Mouse (Mus musculus) hindbrain, embryonic 16.5 days (tissue): ENCODE results near the gene Ccser1. TPM values are rescaled to one million over a fixed set of nuclear protein-coding genes. Genes with fewer than 3 reads are reported as not detected.

ENCODE experiments used
- ATAC-seq: fragments of 200-750 bp; cut with Nextera tagmentation; 2 replicates; pipeline ENCODE4 v1.8.0; 2017; ENCODE audit warnings: moderate TSS enrichment, moderate library complexity
- H3K27ac ChIP-seq: fragments of 300-500 bp; sonication (generic); 2 replicates; pipeline ENCODE4 v1.5.1; 2014; ENCODE audit warnings: low read depth, mild to moderate bottlenecking, control low read depth, low read length, moderate library complexity
- H3K27me3 ChIP-seq: fragments of 300-500 bp; sonication (generic); replicated peaks from 2 replicates; pipeline ENCODE4 v1.6.1; 2014; ENCODE audit warnings: low read length; ENCODE audit not compliant: control insufficient read depth, insufficient read depth
- H3K36me3 ChIP-seq: fragments of 300-500 bp; sonication (generic); 2 replicates; pipeline ENCODE4 v1.6.1; 2014; ENCODE audit warnings: mild to moderate bottlenecking, low read length, moderate library complexity, mixed read lengths; ENCODE audit not compliant: control insufficient read depth, insufficient read depth
- H3K4me1 ChIP-seq: fragments of 300-500 bp; sonication (generic); 2 replicates; pipeline ENCODE4 v1.6.1; 2014; ENCODE audit warnings: low read depth, low read length; ENCODE audit not compliant: control insufficient read depth, insufficient read depth
- H3K4me2 ChIP-seq: fragments of 300-500 bp; sonication (generic); 2 replicates; pipeline ENCODE4 v1.6.1; 2014; ENCODE audit warnings: mild to moderate bottlenecking, low read length, control low read depth, moderate library complexity
- H3K4me3 ChIP-seq: fragments of 300-500 bp; sonication (generic); 2 replicates; pipeline ENCODE4 v1.5.1; 2014; ENCODE audit warnings: mild to moderate bottlenecking, low read length, control low read depth, moderate library complexity
- H3K9ac ChIP-seq: fragments of 300-500 bp; sonication (generic); 2 replicates; pipeline ENCODE4 v1.6.1; 2014; ENCODE audit warnings: low read depth, mild to moderate bottlenecking, control low read depth, low read length, moderate library complexity
- H3K9me3 ChIP-seq: fragments of 300-500 bp; sonication (generic); 2 replicates; pipeline ENCODE4 v1.6.1; 2014; ENCODE audit warnings: mild to moderate bottlenecking, low read length, moderate library complexity; ENCODE audit not compliant: control insufficient read depth
- WGBS: fragments of 180-500 bp; shearing (Covaris S2); extraction: QIAGEN DNeasy Blood & Tissue Kit; methylation state at CpG from one replicate; pipeline ENCODE4 v1.1.7; 2014; 5-methylcytosine and 5-hydroxymethylcytosine counted together
- polyA plus RNA-seq: library from polyadenylated mRNA; unstranded; fragments of >200 nt; fragmentation: Nextera tagmentation; extraction: Ambion mirVana; gene quantifications from 2 replicates; pipeline ENCODE4 v1.2.1, GENCODE M21; 2015

Ccser1 gene
- polyA plus RNA-seq, 1 experiment from 2014 or later = 13.3 TPM

- ATAC-seq = peak; percentile 75
- 0 out of 2 replicates have a peak overlapping the region, but pooled peaks have one; percentile 0 for H3K9ac ChIP-seq
- H3K4me1 ChIP-seq = peaks cover 2% of the 10 kb centered on the region; the same call in 1 of the 2 replicates
- H3K4me2 ChIP-seq = peak overlapping the region; percentile 37
- 47% methylated on average over 15 of the region's 15 CpGs for WGBS
- no peak overlapping the region for H3K27ac ChIP-seq
- H3K9me3 ChIP-seq = no peaks in the 10 kb centered on the region
- no peaks in the 10 kb centered on the region for H3K27me3 ChIP-seq
- no peaks in the 10 kb centered on the region for H3K36me3 ChIP-seq
- H3K4me3 ChIP-seq = no peak overlapping the region
Measured at GRCm38 (mm10) chr6:61329593-61330540, 149.7 kb downstream of the Ccser1 start.

DNA sequence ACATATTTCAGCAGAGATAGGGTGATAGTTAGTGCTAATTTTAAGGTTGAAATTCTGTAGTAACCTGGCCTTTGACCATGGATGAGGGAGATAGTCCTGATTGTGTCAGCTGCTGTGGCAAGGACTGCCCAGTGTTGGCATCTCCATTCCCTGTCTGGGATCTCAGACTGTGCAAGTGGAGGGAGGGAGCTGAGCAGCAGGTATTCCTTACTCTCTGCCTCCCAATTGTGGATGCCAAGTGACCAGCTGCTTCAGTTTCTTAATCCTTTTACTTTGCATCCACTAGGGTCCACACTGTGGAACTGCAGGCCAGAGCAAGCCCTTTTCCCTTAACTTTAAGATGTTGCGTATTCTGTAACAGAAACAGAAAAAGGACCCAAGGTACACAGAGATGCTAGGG, 154.3 kb downstream of the Ccser1 start:
- no peak for ATAC-seq
- Histone ChIP-seq H3K27me3 (no peaks in the 10 kb centered on the region), H3K4me1 (peaks cover 2% of the 10 kb centered on the region; the same call in 1 of the 2 replicates), H3K27ac (no peak overlapping the region), H3K36me3 (no peaks in the 10 kb centered on the region), H3K4me3 (no peak overlapping the region), H3K4me2 (no peak overlapping the region), H3K9me3 (no peaks in the 10 kb centered on the region), H3K9ac (no peak overlapping the region)
- WGBS = 93% methylated on average over 1 of the region's 1 CpGs

GRCm38 (mm10) chr6:61347045-61347838, 167.1 kb downstream of the Ccser1 start:
- Histone ChIP-seq H3K36me3 (no peaks in the 10 kb centered on the region), H3K27ac (no peak overlapping the region), H3K4me2 (no peak overlapping the region), H3K9ac (no peak overlapping the region), H3K4me3 (no peak overlapping the region), H3K4me1 (no peaks in the 10 kb centered on the region), H3K27me3 (no peaks in the 10 kb centered on the region), H3K9me3 (no peaks in the 10 kb centered on the region)
- no peak for ATAC-seq
- 72% methylated on average over 5 of the region's 5 CpGs for WGBS

DNA sequence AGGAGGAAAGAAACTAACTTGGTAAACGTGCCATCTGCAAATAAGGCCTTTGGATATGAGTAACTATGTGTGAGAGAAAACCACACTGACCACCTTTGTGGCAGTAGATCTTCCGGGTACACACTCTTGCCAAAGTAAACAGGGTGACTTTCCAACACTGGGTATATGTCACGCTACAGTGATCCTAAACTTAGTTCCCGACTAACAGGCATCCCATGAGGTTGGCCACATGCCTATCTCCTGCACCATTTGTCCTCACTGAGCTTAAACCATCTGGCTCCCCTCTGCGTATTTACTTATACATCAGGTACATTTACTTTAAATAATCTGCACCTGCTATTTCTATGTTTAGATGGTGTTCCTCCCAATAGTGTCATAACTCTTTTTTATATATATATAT, 183.6 kb downstream of the Ccser1 start:
- H3K9ac ChIP-seq = no peak overlapping the region
- H3K9me3 ChIP-seq = no peaks in the 10 kb centered on the region
- no peak overlapping the region for H3K4me3 ChIP-seq
- H3K36me3 ChIP-seq = no peaks in the 10 kb centered on the region
- no peak overlapping the region for H3K27ac ChIP-seq
- H3K4me2 ChIP-seq = no peak overlapping the region
- ATAC-seq = no peak
- H3K27me3 ChIP-seq = no peaks in the 10 kb centered on the region
- 76% methylated on average over 5 of the region's 5 CpGs for WGBS
- no peaks in the 10 kb centered on the region for H3K4me1 ChIP-seq

DNA sequence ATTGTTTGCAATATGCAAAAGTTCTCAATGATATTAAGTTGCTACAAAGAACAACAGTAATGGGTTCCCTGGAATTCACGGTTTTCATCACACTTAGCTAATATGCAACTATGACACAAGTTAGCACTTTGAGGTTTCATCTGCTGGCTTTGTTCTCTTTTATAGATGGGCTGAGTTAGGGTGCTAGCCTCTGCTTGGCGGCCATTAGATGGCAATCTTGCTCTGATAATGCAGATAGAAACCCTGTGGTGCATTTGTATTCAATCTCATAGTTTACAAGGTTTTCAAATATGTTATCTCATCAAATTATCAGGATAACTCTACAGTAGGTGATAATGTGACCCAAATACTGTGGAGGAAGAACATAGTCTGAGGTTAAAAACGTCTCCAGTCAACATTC, 202.4 kb downstream of the Ccser1 start:
- H3K36me3 ChIP-seq = no peaks in the 10 kb centered on the region
- H3K27me3 ChIP-seq = no peaks in the 10 kb centered on the region
- peak; percentile 91 for ATAC-seq
- no peak overlapping the region; the same call in 1 of the 2 replicates for H3K27ac ChIP-seq
- no peak overlapping the region for H3K4me3 ChIP-seq
- H3K4me1 ChIP-seq = no peaks in the 10 kb centered on the region; the same call in 1 of the 2 replicates
- no peak overlapping the region for H3K4me2 ChIP-seq
- no peaks in the 10 kb centered on the region for H3K9me3 ChIP-seq
- H3K9ac ChIP-seq = no peak overlapping the region
- WGBS = 20% methylated on average over 3 of the region's 3 CpGs

GRCm38 (mm10) chr6:61382991-61383390, 202.9 kb downstream of the Ccser1 start:
- Histone ChIP-seq H3K36me3 (no peaks in the 10 kb centered on the region), H3K4me1 (no peaks in the 10 kb centered on the region; the same call in 1 of the 2 replicates), H3K27ac (peak overlapping the region; percentile 7; the same call in 1 of the 2 replicates), H3K9ac (no peak overlapping the region), H3K27me3 (no peaks in the 10 kb centered on the region), H3K4me2 (no peak overlapping the region), H3K9me3 (no peaks in the 10 kb centered on the region), H3K4me3 (no peak overlapping the region)
- whole genome bisulfite sequencing = 38% methylated on average over 3 of the region's 3 CpGs
- peak; percentile 77 for ATAC-seq

DNA sequence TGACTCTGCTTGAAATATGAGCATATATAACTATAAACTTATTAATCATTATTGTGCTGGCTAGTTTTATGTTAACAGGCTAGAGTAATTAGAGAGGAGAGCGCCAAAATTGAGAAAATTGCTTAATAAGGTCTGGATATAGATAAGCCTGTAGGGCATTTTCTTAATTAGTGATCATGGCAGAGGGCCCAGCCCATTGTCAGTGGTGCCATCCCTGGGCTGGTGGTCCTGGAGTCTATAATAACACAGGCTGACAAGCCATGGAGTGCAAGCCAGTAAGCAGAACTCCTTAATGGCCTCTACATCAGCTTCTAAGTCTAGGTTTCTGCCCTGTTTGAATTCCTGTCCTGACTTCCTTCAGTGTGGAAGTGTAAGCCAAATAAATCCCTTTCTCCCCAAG, 206.9 kb downstream of the Ccser1 start:
- Histone ChIP-seq H3K27ac (no peak overlapping the region), H3K9ac (no peak overlapping the region), H3K27me3 (no peaks in the 10 kb centered on the region), H3K36me3 (no peaks in the 10 kb centered on the region), H3K4me1 (no peaks in the 10 kb centered on the region; the same call in 1 of the 2 replicates), H3K4me2 (no peak overlapping the region), H3K9me3 (no peaks in the 10 kb centered on the region), H3K4me3 (no peak overlapping the region)
- WGBS = 40% methylated on average over 1 of the region's 1 CpGs
- ATAC-seq = 0 out of 2 replicates have a peak, but pooled peaks have one; percentile 40

GRCm38 (mm10) chr6:61427490-61427889, 247.4 kb downstream of the Ccser1 start:
- Histone ChIP-seq H3K36me3 (no peaks in the 10 kb centered on the region), H3K27ac (no peak overlapping the region), H3K4me3 (no peak overlapping the region), H3K4me2 (no peak overlapping the region), H3K9me3 (no peaks in the 10 kb centered on the region), H3K9ac (no peak overlapping the region), H3K27me3 (no peaks in the 10 kb centered on the region), H3K4me1 (peaks cover 4% of the 10 kb centered on the region)
- no peak for ATAC-seq
- WGBS = 88% methylated on average over 2 of the region's 2 CpGs
